Mouse (Mus musculus) MEL (cell line): ENCODE data around the gene Dhx40. TPM values are rescaled to one million over a fixed set of nuclear protein-coding genes. Genes with fewer than 3 reads are reported as not detected.
A peak's percentile ranks its signal among the peaks of the same experiment; 100 is the strongest.

Experiments used
- DNase-seq: peaks from one replicate; pipeline ENCODE4 v3.0.0; 2011; ENCODE audit warnings: low read depth, low spot score
- H3K27ac ChIP-seq: 2 replicates; pipeline ENCODE4 v1.5.1; 2012; ENCODE audit warnings: low read depth, mild to moderate bottlenecking, control low read depth, low read length, moderate library complexity; ENCODE audit not compliant: control insufficient read depth
- H3K27me3 ChIP-seq, 2 experiments: fragments of 150-350 bp in 1 of 2; sonication (generic) in 1 of 2; 2 replicates each; pipeline ENCODE4 v1.6.1; 2012; ENCODE audit warnings: low read length in 2 of 2, mild to moderate bottlenecking in 2 of 2, improper control_type of control experiment in 1 of 2, moderate library complexity in 1 of 2; ENCODE audit not compliant: insufficient read depth in 2 of 2, control insufficient read depth in 1 of 2
- H3K36me3 ChIP-seq, 2 experiments: 2 replicates each; pipeline ENCODE4 v1.6.1; 2012 to 2014; ENCODE audit warnings: low read length in 2 of 2, improper control_type of control experiment in 1 of 2, inconsistent platforms in 1 of 2, mild to moderate bottlenecking in 1 of 2; ENCODE audit not compliant: insufficient read depth in 2 of 2, control insufficient read depth in 1 of 2
- H3K4me1 ChIP-seq, 2 experiments: fragments of 150-350 bp in 1 of 2; sonication (generic) in 1 of 2; 2 replicates each; pipeline ENCODE4 v1.6.1; 2012; ENCODE audit warnings: low read length in 2 of 2, improper control_type of control experiment in 1 of 2, mild to moderate bottlenecking in 1 of 2; ENCODE audit not compliant: insufficient read depth in 2 of 2, control insufficient read depth in 1 of 2
- H3K4me3 ChIP-seq, 2 experiments: fragments of 150-350 bp in 1 of 2; sonication (generic) in 1 of 2; 2 replicates each; pipeline ENCODE4 v1.5.1; 2012; ENCODE audit warnings: low read depth in 2 of 2, low read length in 2 of 2, mild to moderate bottlenecking in 2 of 2, moderate library complexity in 2 of 2, control low read depth in 1 of 2, improper control_type of control experiment in 1 of 2; ENCODE audit not compliant: control insufficient read depth in 1 of 2, insufficient read depth in 1 of 2
- H3K79me2 ChIP-seq: 2 replicates; pipeline ENCODE4 v1.6.1; 2012; ENCODE audit warnings: mild to moderate bottlenecking, low read length, moderate library complexity; ENCODE audit not compliant: control insufficient read depth, poor library complexity, insufficient read depth
- H3K9ac ChIP-seq: 2 replicates; pipeline ENCODE4 v1.6.1; 2012; ENCODE audit warnings: low read depth, mild to moderate bottlenecking, control low read depth, low read length, moderate library complexity; ENCODE audit not compliant: control insufficient read depth, poor library complexity, severe bottlenecking
- H3K9me3 ChIP-seq: fragments of 150-350 bp; sonication (generic); replicated peaks from 2 replicates; pipeline ENCODE4 v1.6.1; 2012; ENCODE audit warnings: mild to moderate bottlenecking, low read length, improper control_type of control experiment, moderate library complexity; ENCODE audit not compliant: insufficient read depth
- BHLHE40 ChIP-seq: IDR thresholded peaks from 2 replicates; pipeline ENCODE4 v1.6.1; 2012; ENCODE audit warnings: low read depth, mild to moderate bottlenecking, inconsistent platforms, low read length, improper control_type of control experiment, borderline replicate concordance
- CHD1 ChIP-seq: IDR thresholded peaks from 2 replicates; pipeline ENCODE4 v1.6.1; 2012; ENCODE audit warnings: low read depth, mild to moderate bottlenecking, inconsistent platforms, low read length, improper control_type of control experiment
- CHD2 ChIP-seq: IDR thresholded peaks from 2 replicates; pipeline ENCODE4 v1.6.1; 2011; ENCODE audit warnings: low read length, improper control_type of control experiment
- CTCF ChIP-seq, 3 experiments: IDR thresholded peaks in 2 of 3; conservative IDR thresholded peaks in 1 of 3; 2 replicates each; pipeline ENCODE4 v1.5.1; 2011 to 2012; ENCODE audit warnings: low read length in 3 of 3, low read depth in 2 of 3, mild to moderate bottlenecking in 2 of 3, improper control_type of control experiment in 1 of 3, inconsistent platforms in 1 of 3, mixed read lengths in 1 of 3, moderate library complexity in 1 of 3; ENCODE audit not compliant: control insufficient read depth in 1 of 3, insufficient read depth in 1 of 3, poor library complexity in 1 of 3, severe bottlenecking in 1 of 3
- E2F4 ChIP-seq: IDR thresholded peaks from 2 replicates; pipeline ENCODE4 v1.6.1; 2011; ENCODE audit warnings: low read depth, low read length, improper control_type of control experiment, borderline replicate concordance
- GABPA ChIP-seq: IDR thresholded peaks from 2 replicates; pipeline ENCODE4 v1.6.1; 2012; ENCODE audit warnings: low read depth, mild to moderate bottlenecking, inconsistent platforms, low read length, improper control_type of control experiment, moderate library complexity
- HCFC1 ChIP-seq: IDR thresholded peaks from 2 replicates; pipeline ENCODE4 v1.6.1; 2012; ENCODE audit warnings: low read depth, mild to moderate bottlenecking, inconsistent platforms, low read length, improper control_type of control experiment, moderate library complexity
- MAFK ChIP-seq: IDR thresholded peaks from 2 replicates; pipeline ENCODE4 v1.6.1; 2011; ENCODE audit warnings: low read depth, mild to moderate bottlenecking, low read length, improper control_type of control experiment, borderline replicate concordance
- MAX ChIP-seq: IDR thresholded peaks from 2 replicates; pipeline ENCODE4 v1.6.1; 2011; ENCODE audit warnings: low read length, improper control_type of control experiment
- MAZ ChIP-seq: IDR thresholded peaks from 2 replicates; pipeline ENCODE4 v1.6.1; 2012; ENCODE audit warnings: low read depth, mild to moderate bottlenecking, inconsistent platforms, low read length, improper control_type of control experiment
- MEF2A ChIP-seq: IDR thresholded peaks from 2 replicates; pipeline ENCODE4 v1.6.1; 2014; ENCODE audit warnings: low read depth, mild to moderate bottlenecking, inconsistent platforms, low read length, improper control_type of control experiment; ENCODE audit not compliant: poor library complexity, insufficient replicate concordance, severe bottlenecking; ENCODE audit errors: extremely low read depth
- MXI1 ChIP-seq: IDR thresholded peaks from 2 replicates; pipeline ENCODE4 v1.6.1; 2011; ENCODE audit warnings: mild to moderate bottlenecking, low read depth, low read length, improper control_type of control experiment
- MYB ChIP-seq: IDR thresholded peaks from 2 replicates; pipeline ENCODE4 v1.6.1; 2011; ENCODE audit warnings: mild to moderate bottlenecking, low read depth, low read length, improper control_type of control experiment
- NRF1 ChIP-seq: IDR thresholded peaks from 2 replicates; pipeline ENCODE4 v1.6.1; 2014; ENCODE audit warnings: low read depth, mild to moderate bottlenecking, inconsistent platforms, low read length, improper control_type of control experiment, moderate library complexity; ENCODE audit not compliant: poor library complexity, insufficient read depth, severe bottlenecking
- POLR2AphosphoS2 ChIP-seq: IDR thresholded peaks from 2 replicates; pipeline ENCODE4 v1.6.1; 2011; ENCODE audit warnings: low read length, improper control_type of control experiment
- RAD21 ChIP-seq: IDR thresholded peaks from 2 replicates; pipeline ENCODE4 v1.6.1; 2011; ENCODE audit warnings: mild to moderate bottlenecking, low read depth, low read length, improper control_type of control experiment
- SIN3A ChIP-seq: IDR thresholded peaks from 2 replicates; pipeline ENCODE4 v1.6.1; 2012; ENCODE audit warnings: low read length, improper control_type of control experiment, inconsistent platforms
- SMC3 ChIP-seq: IDR thresholded peaks from 2 replicates; pipeline ENCODE4 v1.6.1; 2011; ENCODE audit warnings: low read depth, low read length, improper control_type of control experiment
- USF1 ChIP-seq: IDR thresholded peaks from 2 replicates; pipeline ENCODE4 v1.6.1; 2014; ENCODE audit warnings: low read depth, mild to moderate bottlenecking, inconsistent platforms, low read length, improper control_type of control experiment, moderate library complexity
- USF2 ChIP-seq, 2 experiments: IDR thresholded peaks; 2 replicates each; pipeline ENCODE4 v1.6.1; 2011 to 2012; ENCODE audit warnings: improper control_type of control experiment in 2 of 2, low read length in 2 of 2, borderline replicate concordance in 1 of 2, inconsistent platforms in 1 of 2, low read depth in 1 of 2, mild to moderate bottlenecking in 1 of 2; ENCODE audit not compliant: insufficient read depth in 1 of 2
- ZC3H11A ChIP-seq: IDR thresholded peaks from 2 replicates; pipeline ENCODE4 v1.6.1; 2012; ENCODE audit warnings: low read depth, mild to moderate bottlenecking, inconsistent platforms, low read length, improper control_type of control experiment
- ZKSCAN1 ChIP-seq: IDR thresholded peaks from 2 replicates; pipeline ENCODE4 v1.6.1; 2012; ENCODE audit warnings: low read depth, mild to moderate bottlenecking, inconsistent platforms, low read length, improper control_type of control experiment, moderate library complexity
- ZNF384 ChIP-seq: IDR thresholded peaks from 2 replicates; pipeline ENCODE4 v1.6.1; 2012; ENCODE audit warnings: low read depth, mild to moderate bottlenecking, inconsistent platforms, low read length, improper control_type of control experiment
- polyA plus RNA-seq, 2 experiments: library from polyadenylated mRNA; stranded (reverse) in 1 of 2; unstranded in 1 of 2; fragments of >175 nt in 1 of 2; fragments of >200 nt in 1 of 2; gene quantifications; 2 replicates each; pipeline versions ENCODE4 v1.2.1 to v1.2.4; 2012; ENCODE audit warnings: low replicate concordance in 2 of 2, low read depth in 1 of 2; ENCODE audit not compliant: insufficient read length in 2 of 2, insufficient read depth in 1 of 2, missing spikeins in 1 of 2
- total RNA-seq: library from RNA; depleted of rRNA; stranded (reverse); fragments of 300-350 nt; gene quantifications from 2 replicates; pipeline ENCODE4 v1.2.3, GENCODE M21; 2012

Dhx40 gene
- total and polyA plus RNA-seq, 3 experiments = 10.1 to 16.1 TPM; not detected in 1

DNA sequence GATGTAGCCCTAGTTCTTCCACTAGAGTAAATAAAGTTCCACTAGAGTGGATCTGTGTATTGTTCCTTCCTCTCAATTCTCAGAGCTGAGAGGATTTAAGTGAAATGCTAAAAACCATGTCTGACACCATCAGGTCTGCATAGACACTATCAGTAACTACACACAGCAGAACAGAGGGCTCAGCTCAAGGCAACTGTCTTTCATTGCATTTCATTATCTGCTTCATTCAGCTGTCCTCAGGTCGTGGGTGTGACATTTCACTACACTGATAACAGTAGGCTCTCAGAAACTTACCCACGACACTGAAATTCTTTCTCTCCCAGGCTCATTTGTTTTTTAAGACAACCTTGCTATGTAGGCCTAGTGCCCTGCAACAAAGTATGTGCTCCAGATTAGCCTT lies 64.9 kb downstream of the Dhx40 start (continued):
- TF ChIP-seq GABPA = no peak
- TF ChIP-seq NRF1 = no peak
- no peak for TF ChIP-seq ZC3H11A
- TF ChIP-seq MXI1 = peak; percentile 89
- peak; percentile 67; the same call in 1 of the 2 replicates for TF ChIP-seq BHLHE40
- TF ChIP-seq CHD2 = 0 out of 2 replicates have a peak, but pooled peaks have one; percentile 22
- peak; percentile 97 for TF ChIP-seq SIN3A
- peak; percentile 51; the same call in 1 of the 2 replicates for TF ChIP-seq MAX
- TF ChIP-seq CHD1 = no peak
- no peak for TF ChIP-seq ZKSCAN1
- no peak for TF ChIP-seq SMC3

DNA sequence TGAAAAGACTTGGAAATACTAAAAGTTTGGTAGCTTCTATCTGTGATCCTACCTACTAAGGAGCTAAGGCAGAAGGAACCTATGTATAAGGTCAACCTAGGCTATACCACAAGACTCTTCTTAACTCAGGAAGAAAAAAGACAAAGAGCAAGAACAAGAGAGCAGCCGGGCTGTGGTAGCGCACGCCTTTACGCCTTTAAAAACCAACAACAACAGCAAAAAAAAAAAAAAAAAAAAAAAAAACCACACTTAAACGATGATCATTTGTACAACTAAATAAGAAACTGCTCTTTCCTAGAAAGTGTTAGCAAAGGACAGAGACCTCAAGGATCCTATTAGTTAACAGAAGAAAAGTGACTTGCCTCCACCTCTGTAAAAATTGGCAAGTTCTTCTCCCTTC lies 66.0 kb downstream of the Dhx40 start:
- Histone ChIP-seq H3K36me3 (peaks cover 19 to 86% of the 10 kb centered on the region in 2 experiments), H3K27me3 (no peaks in the 10 kb centered on the region), H3K4me3 (no peak overlapping the region), H3K9ac (peak overlapping the region; percentile 2; the same call in 1 of the 2 replicates), H3K79me2 (peaks cover 68% of the 10 kb centered on the region), H3K4me1 (peaks cover 42 to 59% of the 10 kb centered on the region in 2 experiments), H3K9me3 (no peaks in the 10 kb centered on the region), H3K27ac (peak overlapping the region; percentile 56)
- DNase-seq = no peak
- TF ChIP-seq SMC3 (no peak), ZNF384 (peak; percentile 50; the same call in 1 of the 2 replicates)

DNA sequence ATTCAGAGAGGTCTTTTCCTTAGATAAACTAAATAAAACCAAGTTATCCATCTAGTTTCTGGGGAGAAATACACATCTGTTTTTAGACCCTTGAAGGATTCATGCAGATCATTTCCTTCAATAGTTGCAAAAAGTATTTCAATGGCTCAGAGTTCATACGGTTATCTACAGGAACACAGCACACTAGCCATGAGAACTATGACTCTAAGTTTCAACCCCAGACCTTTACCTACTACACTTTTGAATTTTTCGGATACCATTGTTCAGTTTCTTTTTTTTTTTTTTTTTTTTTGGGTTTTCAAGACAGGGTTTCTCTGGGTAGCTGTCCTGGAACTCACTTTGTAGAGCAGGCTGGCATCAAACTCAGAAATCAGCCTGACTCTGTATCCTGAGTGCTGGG lies 68.1 kb downstream of the Dhx40 start:
- no peak overlapping the region; the same call in 1 of the 2 replicates for H3K9ac ChIP-seq
- no peak overlapping the region for H3K27ac ChIP-seq
- H3K9me3 ChIP-seq = no peaks in the 10 kb centered on the region
- H3K27me3 ChIP-seq = no peaks in the 10 kb centered on the region
- H3K4me3 ChIP-seq = no peak overlapping the region
- no peak for DNase-seq
- peaks cover 35 to 57% of the 10 kb centered on the region in 2 experiments for H3K4me1 ChIP-seq
- peaks cover 33 to 84% of the 10 kb centered on the region in 2 experiments for H3K36me3 ChIP-seq
- peaks cover 58% of the 10 kb centered on the region for H3K79me2 ChIP-seq
- TF ChIP-seq MAX (no peak), SIN3A (0 out of 2 replicates have a peak, but pooled peaks have one; percentile 25)

DNA sequence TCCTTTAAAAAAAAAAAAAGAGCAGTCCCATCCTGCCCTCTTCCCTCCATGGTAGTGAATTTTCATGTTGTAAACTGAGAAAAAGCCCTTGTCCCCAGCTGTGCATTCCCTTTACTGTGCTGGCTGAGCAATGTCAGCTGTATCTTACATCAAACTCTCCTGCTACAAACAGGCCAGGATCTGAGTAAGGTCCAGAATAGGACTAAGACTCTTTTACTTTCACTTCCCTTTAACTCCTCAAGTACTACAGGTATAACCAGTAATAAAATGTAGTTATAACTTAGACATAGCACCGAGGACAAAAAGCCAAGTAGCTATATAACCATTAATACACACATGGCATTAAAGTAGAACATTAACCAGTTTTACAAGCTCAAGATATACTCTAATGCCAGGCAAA lies 68.6 kb downstream of the Dhx40 start:
- no peak overlapping the region for H3K4me3 ChIP-seq
- peak overlapping the region; percentile 19; the same call in 1 of the 2 replicates for H3K9ac ChIP-seq
- H3K27ac ChIP-seq = 0 out of 2 replicates have a peak overlapping the region, but pooled peaks have one; percentile 22
- H3K4me1 ChIP-seq = peaks cover 33 to 52% of the 10 kb centered on the region in 2 experiments
- no peaks in the 10 kb centered on the region for H3K9me3 ChIP-seq
- H3K79me2 ChIP-seq = peaks cover 60% of the 10 kb centered on the region
- H3K36me3 ChIP-seq = peaks cover 38 to 85% of the 10 kb centered on the region in 2 experiments
- no peak for DNase-seq
- H3K27me3 ChIP-seq = no peaks in the 10 kb centered on the region
- TF ChIP-seq ZNF384 = no peak
- TF ChIP-seq ZKSCAN1 = no peak
- TF ChIP-seq USF1 = no peak
- no peak for TF ChIP-seq MAZ
- no peak for TF ChIP-seq POLR2AphosphoS2
- TF ChIP-seq RAD21 = no peak
- no peak for TF ChIP-seq CTCF (IDR thresholded peaks at IDR 0.05 in 2 of 3, conservative IDR thresholded peaks at IDR 0.05 in 1 of 3; ENCODE audit: control insufficient read depth in 1 of 3, insufficient read depth in 1 of 3, low read depth in 2 of 3, low read length in 3 of 3, poor library complexity in 1 of 3, severe bottlenecking in 1 of 3)
- TF ChIP-seq MEF2A = no peak
- no peak for TF ChIP-seq MYB
- no peak for TF ChIP-seq MXI1
- TF ChIP-seq SIN3A = no peak; the same call in 1 of the 2 replicates
- TF ChIP-seq MAFK = no peak
- no peak for TF ChIP-seq USF2 (IDR thresholded peaks at IDR 0.05; ENCODE audit: borderline replicate concordance in 1 of 2, insufficient read depth in 1 of 2, low read depth in 1 of 2, low read length in 2 of 2)
- TF ChIP-seq HCFC1 = no peak
- no peak for TF ChIP-seq E2F4
